Mouse (Mus musculus) retina, postnatal 7 days (tissue): ENCODE data around the gene Ell.

Source experiments
- DNase-seq: peaks from one replicate; pipeline ENCODE4 v3.0.0-alpha.2; 2012; ENCODE audit warnings: low read depth, low spot score

Gene Ell

DNA sequence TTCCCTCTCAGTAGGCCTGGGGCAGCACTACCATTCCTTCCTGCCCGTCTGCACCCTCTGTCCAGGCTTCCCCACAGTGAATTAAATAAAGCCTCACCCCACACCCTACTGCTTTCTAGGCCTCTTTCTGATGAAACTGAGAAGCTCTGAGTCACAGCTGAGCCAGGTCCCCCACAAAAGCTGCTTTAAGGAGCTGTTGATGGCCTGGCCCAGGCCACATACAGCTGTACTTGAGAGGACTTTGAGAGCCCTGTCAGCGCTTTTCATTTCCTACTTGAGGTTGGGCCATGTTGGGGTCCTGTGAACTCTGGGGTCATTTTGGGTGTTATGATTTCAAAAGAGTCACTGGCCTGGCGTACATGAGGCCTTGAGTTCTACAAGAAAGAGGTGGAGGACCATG, 4.0 kb upstream of the Ell start:
- DNase-seq = no peak

DNA sequence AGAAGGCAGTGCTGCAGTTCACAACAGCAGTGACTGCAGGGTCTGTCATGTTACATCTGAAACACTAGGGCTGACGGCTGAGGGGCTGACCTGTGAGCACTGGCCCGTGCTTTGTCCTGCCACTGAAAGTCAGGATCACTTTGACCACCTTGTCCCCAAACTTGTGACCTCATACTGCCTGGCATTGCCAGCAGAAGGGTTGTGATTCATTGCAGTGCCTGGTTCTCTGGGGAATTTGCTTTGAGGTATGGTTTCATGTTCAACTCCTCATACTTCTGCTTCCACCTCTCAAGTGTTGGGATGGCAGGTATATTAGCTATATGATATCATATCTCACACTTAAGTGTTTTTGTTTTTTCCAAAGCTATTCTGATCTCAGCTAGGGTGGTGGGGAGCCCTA, 3.6 kb upstream of the Ell start:
- no peak for DNase-seq

DNA sequence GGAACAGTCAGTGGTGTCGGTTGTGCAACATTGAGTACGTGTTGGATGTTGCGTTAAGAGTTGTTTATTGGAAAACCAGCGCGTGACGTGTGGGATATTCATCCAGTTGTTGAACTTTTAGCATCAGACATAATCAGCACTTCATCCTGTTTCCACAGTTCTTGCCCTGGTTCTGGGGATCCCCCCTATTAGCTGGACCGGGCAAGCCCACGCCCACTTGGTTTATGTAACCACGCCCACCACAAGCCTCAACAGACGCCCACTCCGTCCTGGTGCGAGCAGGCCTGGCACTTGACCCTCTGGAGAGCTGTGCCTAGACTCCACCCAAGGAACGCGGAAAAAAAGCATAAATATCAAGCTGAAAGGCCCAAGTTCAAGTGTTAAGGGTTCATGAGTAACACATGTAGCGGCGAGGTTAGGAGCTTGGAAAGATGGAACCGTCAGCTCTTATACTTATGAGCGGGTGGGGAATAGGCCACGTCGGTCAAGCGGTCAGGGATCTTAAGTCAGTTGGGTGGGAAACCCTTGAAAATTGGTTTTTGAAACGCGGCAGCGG, 1.2 kb upstream of the Ell start:
- DNase-seq = no peak

DNA sequence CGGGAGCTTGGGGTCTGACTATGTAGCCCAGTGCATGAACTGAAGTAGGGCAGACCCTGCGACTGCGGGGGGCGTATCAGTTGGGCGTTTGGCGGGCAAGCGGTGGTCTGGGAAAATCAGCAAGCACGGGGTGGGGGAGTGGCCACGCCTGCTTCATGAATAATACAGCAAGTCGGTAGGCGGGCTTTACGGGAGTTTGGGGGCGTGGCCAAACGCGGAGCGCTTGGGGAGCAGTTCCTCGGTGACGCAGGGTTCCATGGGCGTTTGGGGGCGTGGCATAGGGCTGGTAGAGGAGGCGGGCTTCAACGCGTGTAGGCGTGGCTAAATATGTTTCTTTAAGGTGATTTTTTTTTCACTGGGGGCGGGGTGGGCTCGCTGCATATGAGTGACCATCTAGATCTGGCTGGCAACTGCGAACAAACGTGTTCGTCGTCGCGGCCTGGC, 602 bp upstream of the Ell start:
- peak; percentile 99 for DNase-seq

DNA sequence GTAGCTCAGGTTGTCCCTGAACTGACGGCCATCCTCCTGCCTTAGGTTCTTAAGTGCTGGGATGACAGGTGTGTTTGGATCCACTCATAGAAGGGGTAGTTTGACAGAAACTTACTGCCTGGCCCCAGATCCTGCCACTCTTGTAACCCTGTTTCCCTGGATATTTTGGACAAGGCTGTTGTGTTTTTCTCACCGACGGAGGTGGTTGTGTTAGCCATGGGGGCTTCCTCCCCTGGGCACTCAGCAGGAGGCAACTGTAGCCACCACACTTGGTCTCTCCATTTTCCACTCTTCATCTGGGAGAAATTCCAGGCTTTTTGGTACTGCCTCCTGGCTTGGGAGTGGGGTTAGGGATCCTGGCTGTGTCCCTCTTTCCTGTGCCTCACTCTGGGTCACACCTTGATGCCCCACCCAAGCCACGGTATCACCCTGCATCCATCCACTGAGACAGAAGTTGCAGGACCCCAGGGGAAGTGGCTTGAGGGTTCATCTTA, 803 bp downstream of the Ell start:
- no peak for DNase-seq

DNA sequence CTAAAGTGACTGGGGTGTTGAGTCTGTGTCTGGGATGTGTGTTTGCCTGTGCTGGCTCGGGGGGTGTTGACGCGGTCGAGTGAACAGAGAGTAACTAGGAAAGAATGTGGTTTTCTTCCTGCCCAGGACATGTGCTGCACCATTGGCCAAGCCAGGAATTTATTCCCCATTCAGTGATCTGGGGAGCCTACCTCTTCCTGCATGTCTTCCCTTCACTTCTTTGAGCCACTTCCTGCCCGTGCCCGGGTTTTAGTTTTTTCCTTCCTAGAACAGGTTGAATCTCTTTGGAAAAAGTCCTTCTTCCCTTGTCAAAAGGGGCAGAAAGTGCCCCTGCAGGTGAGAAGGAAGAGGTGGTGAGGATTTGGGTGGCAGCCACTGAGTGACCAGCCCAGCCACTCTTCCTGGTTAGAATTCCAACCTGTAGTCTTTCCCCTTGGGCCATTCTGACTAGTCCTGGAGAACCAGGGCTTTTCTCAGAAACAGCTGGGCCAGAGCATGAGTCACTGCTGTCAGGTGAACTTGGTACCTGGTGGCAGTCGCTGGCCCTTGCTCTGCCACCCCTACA, 1.3 kb downstream of the Ell start:
- DNase-seq = no peak

DNA sequence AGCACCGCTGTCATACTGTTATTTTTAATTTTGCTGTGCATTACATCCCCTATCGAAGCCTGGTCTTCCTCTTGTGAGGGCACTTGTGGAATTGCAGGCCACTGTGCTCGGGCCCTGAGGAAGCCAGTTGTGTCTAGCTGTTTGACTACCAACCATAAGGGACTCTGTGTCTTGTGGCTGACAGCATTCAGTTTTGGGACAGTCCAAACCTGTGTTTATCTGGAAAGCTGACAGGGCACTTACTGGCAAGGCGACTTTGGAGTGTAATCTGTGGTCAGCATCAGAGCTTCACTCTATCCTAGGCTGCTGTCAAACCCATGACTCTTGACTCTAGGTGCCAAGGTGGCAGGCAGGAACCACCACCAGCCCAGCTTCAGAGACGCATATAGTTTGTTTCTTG, 1.8 kb downstream of the Ell start:
- no peak for DNase-seq

DNA sequence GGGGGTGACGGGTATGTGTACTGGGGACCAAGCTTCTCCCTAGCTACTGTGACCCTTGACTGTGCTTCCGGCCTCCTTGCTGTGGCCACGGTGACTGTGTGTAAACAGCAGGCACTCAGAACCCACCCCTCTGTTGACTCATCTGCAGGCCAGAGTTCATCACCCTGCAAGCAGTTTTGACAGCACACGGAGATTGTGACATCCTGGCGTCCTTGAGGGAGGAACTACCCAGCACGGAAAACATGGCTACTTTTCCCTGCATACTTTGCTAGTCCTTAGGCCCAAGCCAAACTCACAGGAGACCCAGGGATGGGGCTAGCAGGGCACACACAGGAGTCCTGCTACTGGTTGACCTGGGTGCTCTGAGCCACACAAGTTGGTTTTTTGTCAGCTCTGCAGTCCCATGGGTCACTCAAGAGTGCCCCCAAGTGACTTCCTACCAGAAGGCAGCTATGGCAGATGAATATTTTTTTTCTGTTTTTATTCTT, 5.0 kb downstream of the Ell start:
- DNase-seq = no peak

DNA sequence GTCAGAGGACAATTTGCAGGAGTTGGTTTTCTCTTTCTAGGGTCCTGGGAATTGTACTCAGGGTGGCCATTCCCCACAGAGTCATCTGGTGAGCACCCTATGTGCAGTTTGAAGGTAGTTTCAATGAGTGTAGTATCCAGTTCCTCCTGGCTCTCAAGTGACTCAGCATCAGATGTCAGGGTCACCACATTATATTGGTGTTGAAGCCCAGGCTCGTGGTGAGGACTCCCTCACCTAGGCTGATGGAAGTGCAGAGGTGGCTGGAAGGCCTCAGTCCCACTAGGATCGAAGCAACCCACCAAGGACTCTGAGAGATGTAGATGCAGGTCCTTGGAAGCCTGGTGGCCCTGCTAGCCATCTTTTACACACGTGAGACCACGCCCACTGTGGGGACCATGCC, 7.2 kb downstream of the Ell start:
- no peak for DNase-seq

DNA sequence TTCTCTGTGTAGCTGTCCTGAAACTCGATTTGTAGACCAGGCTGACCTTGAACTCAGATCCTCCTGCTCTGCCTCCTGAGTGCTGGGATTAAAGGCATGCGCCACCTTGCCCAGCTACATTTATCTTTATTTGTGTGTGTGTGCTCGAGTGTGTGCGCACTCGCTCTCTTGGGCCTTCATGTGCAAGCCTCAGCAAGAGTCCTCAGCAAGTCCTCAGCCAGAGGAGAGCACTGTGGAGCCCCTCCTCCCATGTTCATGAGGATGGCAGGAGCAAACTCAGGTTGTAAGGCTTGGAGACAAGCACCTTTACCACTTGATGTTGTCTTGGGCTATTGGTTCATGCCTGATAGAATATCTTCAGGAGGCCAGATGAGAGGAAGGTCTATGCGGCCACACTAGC, 8.5 kb downstream of the Ell start:
- no peak for DNase-seq

DNA sequence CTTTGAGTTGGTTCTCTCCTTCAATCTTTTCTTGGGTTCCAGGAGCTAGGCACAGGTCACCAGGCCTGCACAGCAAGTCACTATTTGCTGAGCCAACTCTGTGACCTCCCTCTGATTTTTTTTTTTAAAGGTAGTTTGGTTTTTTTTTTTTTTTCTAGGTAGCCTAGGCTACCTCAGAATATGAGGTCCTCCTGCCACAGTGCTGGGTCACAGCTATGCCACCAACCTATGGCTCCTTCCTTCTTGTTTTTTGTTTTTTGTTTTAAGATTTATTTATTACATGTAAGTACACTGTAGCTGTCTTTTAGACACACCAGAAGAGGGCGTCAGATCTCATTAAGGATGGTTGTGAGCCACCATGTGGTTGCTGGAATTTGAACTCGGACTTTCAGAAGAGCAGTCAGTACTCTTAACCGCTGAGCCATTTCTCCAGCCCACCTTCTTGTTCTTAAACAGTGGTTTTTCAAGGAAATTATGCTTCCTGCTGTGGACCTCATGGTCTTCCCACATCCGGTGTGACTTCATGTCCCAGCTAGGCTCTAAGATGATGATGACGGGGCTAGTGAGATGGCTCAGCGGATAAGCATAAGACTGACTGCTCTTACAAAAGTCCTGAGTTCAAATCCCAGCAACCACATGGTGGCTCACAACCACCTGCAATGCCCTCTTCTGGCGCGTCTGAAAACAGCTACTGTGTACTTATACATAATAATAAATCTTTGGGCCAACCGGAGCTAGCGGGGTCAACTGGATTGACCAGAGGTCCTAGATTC, 10.3 kb downstream of the Ell start:
- no peak for DNase-seq

DNA sequence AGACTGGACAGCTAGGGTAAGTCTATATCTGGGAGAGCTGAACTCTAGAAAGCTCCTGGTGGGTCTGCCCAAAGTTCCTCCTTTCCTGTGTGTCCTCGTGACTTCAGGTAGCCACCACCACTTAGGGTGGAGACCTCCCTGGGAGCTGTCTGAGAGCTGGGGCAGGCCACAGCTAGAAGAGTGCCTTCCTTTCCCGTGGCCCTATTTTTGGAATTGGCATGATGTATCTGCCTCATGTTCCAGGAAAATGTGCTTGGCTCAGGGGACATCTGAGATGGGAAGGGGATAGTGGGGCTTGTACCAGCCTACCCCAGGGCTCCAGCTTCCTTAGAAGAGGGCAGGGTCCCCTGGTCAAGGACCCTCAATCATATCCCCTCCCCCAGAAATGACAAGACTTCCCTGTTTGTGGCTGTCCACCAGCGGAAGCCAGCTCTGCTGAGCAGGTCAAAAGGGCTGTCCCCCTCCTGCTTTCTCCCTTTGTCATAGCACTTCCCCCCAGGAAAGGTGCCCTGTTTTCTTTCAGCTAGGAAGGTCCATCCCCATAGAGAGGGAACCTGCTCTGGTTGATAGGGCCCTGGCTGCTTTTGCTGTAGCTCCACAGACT, 12.4 kb downstream of the Ell start:
- no peak for DNase-seq

DNA sequence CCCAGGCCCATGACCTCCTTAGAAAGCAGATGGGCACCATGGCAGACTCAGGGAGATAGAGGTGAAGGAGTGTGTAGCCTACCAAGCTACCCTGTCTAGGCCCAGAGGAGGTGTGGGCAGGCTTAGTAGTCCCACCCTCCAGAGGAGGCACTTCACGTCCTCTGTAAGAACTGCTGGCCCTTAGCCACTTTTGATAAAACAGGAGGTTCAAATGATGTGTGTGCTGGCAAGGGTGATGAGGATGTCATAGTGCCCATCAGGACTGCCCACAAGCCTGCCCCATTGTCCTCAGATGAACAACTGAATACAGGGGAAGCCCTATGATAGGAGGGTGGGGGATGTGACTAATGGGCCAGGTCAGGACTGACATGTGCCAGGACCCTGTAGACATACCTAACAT, 13.6 kb downstream of the Ell start:
- DNase-seq = no peak

DNA sequence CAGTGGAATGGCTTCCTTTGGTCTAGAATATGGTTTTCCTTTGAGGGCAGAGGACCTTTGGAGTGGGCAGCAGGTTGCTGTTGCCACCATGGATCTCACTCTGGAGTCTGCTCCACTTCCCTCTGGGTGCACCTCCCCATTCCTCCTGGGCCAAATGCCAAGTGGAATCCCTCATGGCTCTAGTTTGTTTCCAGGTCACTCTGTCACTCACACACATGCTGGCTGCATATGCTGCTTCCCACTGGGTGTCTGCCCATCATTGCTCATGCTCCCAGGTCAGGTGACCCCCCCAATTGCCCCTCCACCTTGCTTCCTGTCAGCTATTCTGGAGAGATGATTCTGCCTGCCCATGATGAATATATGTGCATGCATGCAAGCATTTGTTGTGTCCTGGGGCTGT, 14.5 kb downstream of the Ell start:
- no peak for DNase-seq

DNA sequence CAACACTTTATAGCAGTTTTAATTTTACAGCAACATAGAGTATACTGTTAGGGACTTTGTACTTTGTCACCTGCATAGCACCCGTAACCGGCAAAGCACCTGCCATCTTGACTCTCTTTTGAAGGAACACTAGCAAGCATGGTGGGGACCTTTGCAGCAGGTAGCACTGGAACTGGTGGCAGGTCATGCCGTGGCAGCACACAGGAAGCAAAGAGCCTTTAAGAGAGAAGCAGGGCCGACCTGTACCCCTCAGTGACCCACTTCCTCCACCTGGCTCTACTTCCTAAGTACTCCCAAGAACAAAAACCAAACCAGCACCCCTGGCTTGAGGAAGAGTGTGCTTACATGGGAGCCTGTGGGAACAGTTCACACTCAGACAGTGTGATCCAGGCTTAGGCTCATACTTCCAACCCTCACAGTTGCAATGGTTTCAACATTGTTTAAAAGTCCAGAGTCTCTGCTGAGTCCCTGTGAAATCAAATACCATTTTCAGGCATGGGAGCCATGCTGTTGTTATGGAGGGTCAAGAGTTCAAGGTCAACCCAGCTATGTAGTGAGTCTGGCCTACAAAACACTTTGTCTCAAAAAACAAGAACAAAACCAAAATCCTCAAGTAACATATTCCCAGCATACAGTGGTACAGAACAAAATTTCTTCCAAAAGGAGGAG, 16.0 kb downstream of the Ell start:
- no peak for DNase-seq

DNA sequence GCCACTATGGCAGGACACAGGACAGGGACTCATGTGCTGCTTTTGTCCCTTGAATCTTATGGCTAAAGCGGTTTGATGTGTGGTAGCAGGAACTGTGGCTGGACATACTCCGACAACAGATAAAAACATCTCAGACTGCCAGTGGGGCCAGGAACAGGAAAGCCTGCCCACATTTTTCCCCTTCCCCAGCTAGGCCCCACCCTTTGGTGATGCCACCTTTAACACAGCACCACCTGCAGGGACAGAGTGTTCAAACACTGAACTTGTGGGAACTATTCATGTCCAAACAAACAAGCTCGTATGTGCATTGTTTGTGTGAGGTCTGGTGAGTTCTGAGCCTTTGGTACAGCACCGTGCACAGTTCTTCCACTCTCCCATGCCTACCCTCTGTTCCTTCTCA, 19.1 kb downstream of the Ell start:
- no peak for DNase-seq

DNA sequence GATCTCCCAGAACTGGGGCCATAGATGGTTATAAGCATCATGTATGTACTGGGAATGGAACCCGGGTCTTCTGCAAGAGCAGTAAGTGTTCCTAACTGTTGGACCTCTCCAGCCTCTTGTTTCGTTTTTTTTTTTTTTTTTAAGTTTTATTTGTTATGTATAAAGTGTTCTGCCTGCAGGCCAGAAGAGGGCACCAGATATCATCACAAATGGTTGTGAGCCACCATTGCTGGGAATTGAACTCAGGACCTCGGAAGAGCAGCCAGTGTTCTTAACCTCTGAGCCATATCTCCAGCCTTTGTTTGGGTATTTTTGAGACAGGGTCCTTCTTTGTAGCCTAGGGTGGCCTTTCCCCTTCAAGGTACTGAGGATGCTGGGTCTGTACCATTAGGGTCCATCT, 19.7 kb downstream of the Ell start:
- DNase-seq = no peak

DNA sequence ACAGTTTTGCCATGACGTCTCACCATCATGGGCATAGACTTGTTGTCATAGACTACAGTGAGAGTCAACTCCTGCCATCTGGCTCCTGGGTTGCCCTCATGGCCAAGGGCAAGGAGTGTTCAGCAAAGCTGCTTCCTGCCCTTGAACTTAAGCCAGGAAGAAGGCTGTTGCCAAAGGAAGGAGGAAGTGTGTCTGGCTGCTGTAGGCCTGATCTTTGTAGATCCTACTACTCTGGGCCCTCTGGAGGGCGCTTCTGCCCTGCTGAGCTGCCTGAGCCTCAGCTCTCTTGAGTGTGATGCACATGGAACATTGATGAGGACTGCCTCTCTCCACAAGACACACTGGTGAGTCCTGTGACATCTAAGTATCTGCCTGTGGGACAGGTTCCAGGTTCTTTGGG, 20.8 kb downstream of the Ell start:
- DNase-seq = no peak

DNA sequence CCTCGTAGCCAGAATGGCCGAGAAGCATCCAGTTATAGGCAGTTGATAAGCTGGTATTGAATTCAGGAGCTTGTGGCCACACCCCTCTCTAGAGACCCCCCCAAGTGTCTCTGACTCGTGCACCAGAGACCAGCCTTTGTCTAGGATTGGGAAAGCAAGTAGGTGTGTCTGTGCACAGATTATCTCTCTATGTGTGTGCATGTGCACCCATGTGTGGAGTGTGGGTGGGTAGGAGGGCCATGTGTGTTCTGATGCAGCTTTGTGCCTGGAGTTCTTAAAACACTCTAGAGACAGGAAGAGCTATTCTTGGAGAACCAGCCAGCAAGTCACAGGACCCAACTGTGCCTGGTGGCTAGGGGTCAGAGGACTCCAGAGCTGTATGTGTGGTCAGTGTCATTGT, 21.3 kb downstream of the Ell start:
- DNase-seq = no peak

DNA sequence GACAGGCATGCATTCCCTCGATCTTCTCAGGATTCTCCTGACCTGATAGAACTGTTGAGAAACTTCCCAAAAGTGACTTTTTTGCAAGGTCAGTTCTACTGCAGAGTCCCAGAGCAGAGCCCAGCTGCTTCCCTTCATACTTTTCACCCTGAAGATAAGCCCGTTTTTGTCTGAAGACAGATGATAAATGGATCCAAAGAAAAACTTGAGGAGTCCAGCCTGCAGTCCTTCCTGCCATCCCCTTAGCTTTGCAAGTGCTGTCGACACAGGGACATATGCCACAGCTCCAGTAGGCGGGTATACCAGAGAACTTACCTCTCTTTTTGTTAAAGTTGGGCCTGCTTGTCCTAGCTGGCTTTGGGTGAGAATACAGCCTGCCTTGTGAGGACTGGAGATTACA, 22.1 kb downstream of the Ell start:
- DNase-seq = no peak

DNA sequence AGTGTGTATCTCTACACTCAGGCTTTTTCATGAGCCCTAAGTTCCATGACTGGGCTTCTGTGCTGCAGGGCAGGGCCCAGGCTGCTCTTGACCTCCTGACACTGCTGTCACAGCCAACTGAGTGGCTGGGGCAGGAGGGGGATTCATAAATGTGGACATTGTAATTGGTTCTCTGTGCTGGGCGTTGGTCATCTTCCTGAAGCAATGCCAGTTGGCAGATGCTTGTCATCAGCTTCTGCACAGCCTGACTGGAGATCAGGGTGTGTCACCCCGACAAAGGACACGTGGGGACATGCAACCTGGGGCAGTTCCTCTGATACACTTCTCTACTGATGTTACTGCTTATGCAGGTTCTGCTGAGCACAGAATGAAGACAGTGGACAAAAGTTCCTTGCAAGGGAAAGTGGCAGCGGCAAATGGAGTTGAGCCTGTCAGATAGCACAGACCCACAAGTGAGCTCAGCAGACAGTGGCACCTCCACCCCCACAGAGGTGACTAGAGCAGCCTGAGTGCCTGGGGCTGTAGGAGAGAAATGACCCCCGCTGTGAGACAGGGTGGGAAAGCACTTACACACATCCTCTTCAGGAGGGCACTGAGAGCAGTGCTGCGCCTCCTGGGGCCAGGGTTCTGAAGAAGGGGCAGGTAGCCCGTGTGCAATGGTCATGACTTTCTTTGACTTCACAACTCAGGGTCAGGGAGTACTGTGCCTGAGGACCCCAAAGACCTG, 22.7 kb downstream of the Ell start:
- DNase-seq = no peak
